Mouse (Mus musculus) gastrocnemius, adult 18-20 months (tissue): ENCODE data around the gene St3gal4. TPM values are rescaled to one million over a fixed set of nuclear protein-coding genes. Genes with fewer than 3 reads are reported as not detected.
"Not testable (repeated sequence)": the region's sequence is repeated elsewhere in the genome, so short reads cannot be mapped to it uniquely, and the experiment has no call there.

Experiments
- DNase-seq: peaks from one replicate; pipeline ENCODE4 v3.0.0; 2021; ENCODE audit warnings: low spot score
- long read RNA-seq, 2 experiments: library from polyadenylated mRNA; stranded (forward); transcript quantifications; one replicate each; pipeline ENCODE4 v2.0.0; 2021
- total RNA-seq, 2 experiments: library from RNA; stranded (reverse); gene quantifications; 2 replicates each; pipeline ENCODE4 v1.2.3; 2021

St3gal4 gene
- total RNA-seq: 1 to 10 TPM; 4.2 TPM
- long read RNA-seq, experiment 1, partial matches to known transcripts: 1 of 10 reads
- long read RNA-seq, experiment 1, other reads (novel, unspliced or antisense): 5 of 10 reads
- long read RNA-seq, experiment 2, transcript St3gal4-201 (11 exons, 2,095 nt): major isoform, 5 of 8 reads
- long read RNA-seq, experiment 2, partial matches to known transcripts: 0 of 8 reads
- long read RNA-seq, experiment 2, other reads (novel, unspliced or antisense): 3 of 8 reads

- no peak for DNase-seq
Observed at GRCm38 (mm10) chr9:35119168-35119567, at the start of gene St3gal4. Gene St3gal4, minus strand, starts transcription at chr9:35119268.

GRCm38 (mm10) chr9:35166798-35167635, 47.9 kb upstream of the St3gal4 start:
- DNase-seq: no peak

GRCm38 (mm10) chr9:35166144-35166797, 47.2 kb upstream of the St3gal4 start:
- DNase-seq: no peak

GRCm38 (mm10) chr9:35164142-35164874, 45.2 kb upstream of the St3gal4 start:
- DNase-seq: no peak

- peak; percentile 91 for DNase-seq
Observed at GRCm38 (mm10) chr9:35163011-35163690, 44.1 kb upstream of the St3gal4 start.

- no peak for DNase-seq
Observed at GRCm38 (mm10) chr9:35161721-35162120, 42.7 kb upstream of the St3gal4 start.

GRCm38 (mm10) chr9:35160662-35161061, 41.6 kb upstream of the St3gal4 start:
- DNase-seq: no peak

GRCm38 (mm10) chr9:35158477-35158876, 39.4 kb upstream of the St3gal4 start:
- DNase-seq: no peak

GRCm38 (mm10) chr9:35156862-35157261, 37.8 kb upstream of the St3gal4 start:
- no peak for DNase-seq

GRCm38 (mm10) chr9:35156002-35156710, 37.1 kb upstream of the St3gal4 start:
- DNase-seq: peak; percentile 63

- no peak for DNase-seq
Observed at GRCm38 (mm10) chr9:35152923-35153322, 33.9 kb upstream of the St3gal4 start.

- DNase-seq: not testable (repeated sequence)
Observed at GRCm38 (mm10) chr9:35148822-35149221, 29.8 kb upstream of the St3gal4 start.

GRCm38 (mm10) chr9:35147261-35147660, 28.2 kb upstream of the St3gal4 start:
- DNase-seq: not testable (repeated sequence)

GRCm38 (mm10) chr9:35145829-35146228, 26.8 kb upstream of the St3gal4 start:
- no peak for DNase-seq

GRCm38 (mm10) chr9:35145118-35145517, 26.1 kb upstream of the St3gal4 start:
- DNase-seq: no peak

- no peak for DNase-seq
Observed at GRCm38 (mm10) chr9:35142221-35142620, 23.2 kb upstream of the St3gal4 start.

- DNase-seq: no peak
Observed at GRCm38 (mm10) chr9:35139231-35139744, 20.2 kb upstream of the St3gal4 start.

GRCm38 (mm10) chr9:35138029-35138428, 19.0 kb upstream of the St3gal4 start:
- DNase-seq: no peak

- no peak for DNase-seq
Observed at GRCm38 (mm10) chr9:35135575-35135974, 16.5 kb upstream of the St3gal4 start.
